Mouse (Mus musculus): ENCODE data around the gene Tns1. TPM values are rescaled to one million over a fixed set of nuclear protein-coding genes. Genes with fewer than 3 reads are reported as not detected.

The Tns1 gene
- polyA plus RNA-seq, 1 experiment from 2014 or later, result 15.5 TPM

GRCm38 (mm10) chr1:73968712-73969511 is 155.3 kb downstream of the Tns1 start:
- WGBS, result 14% methylated on average over 13 of the region's 13 CpGs
- Histone ChIP-seq H3K9ac (no peak overlapping the region), H3K27me3 (ENCODE audit: control insufficient read depth, insufficient read depth, low read length) (no peaks in the 10 kb centered on the region), H3K4me2 (replicated peaks) (no peak overlapping the region), H3K36me3 (replicated peaks; ENCODE audit: control insufficient read depth, insufficient read depth) (no peaks in the 10 kb centered on the region), H3K27ac (peak overlapping the region; percentile 41), H3K4me1 (replicated peaks; ENCODE audit: control insufficient read depth, insufficient read depth, low read length) (peaks cover 22% of the 10 kb centered on the region), H3K4me3 (replicated peaks; ENCODE audit: low read length) (no peak overlapping the region), H3K9me3 (ENCODE audit: control insufficient read depth, low read length) (no peaks in the 10 kb centered on the region)
- ATAC-seq (ENCODE audit: low FRiP score), result peak; percentile 32; the same call in 1 of the 2 replicates
- DNase-seq (ENCODE audit: low spot score), result no peak

- H3K9ac ChIP-seq, result no peak overlapping the region
- no peak for ATAC-seq (ENCODE audit: low FRiP score)
- no peaks in the 10 kb centered on the region for H3K27me3 ChIP-seq (ENCODE audit: control insufficient read depth, insufficient read depth, low read length)
- no peak overlapping the region for H3K4me3 ChIP-seq (replicated peaks; ENCODE audit: low read length)
- H3K27ac ChIP-seq, result no peak overlapping the region
- WGBS, result 71% methylated on average over 12 of the region's 12 CpGs
- H3K4me1 ChIP-seq (replicated peaks; ENCODE audit: control insufficient read depth, insufficient read depth, low read length), result peaks cover 36% of the 10 kb centered on the region
- no peaks in the 10 kb centered on the region for H3K9me3 ChIP-seq (ENCODE audit: control insufficient read depth, low read length)
- no peak overlapping the region for H3K4me2 ChIP-seq (replicated peaks)
- no peaks in the 10 kb centered on the region for H3K36me3 ChIP-seq (replicated peaks; ENCODE audit: control insufficient read depth, insufficient read depth)
- DNase-seq (ENCODE audit: low spot score), result no peak
Measured at GRCm38 (mm10) chr1:73966411-73967238, 157.6 kb downstream of the Tns1 start.

- H3K9ac ChIP-seq, result no peak overlapping the region
- no peaks in the 10 kb centered on the region for H3K36me3 ChIP-seq (replicated peaks; ENCODE audit: control insufficient read depth, insufficient read depth)
- peak overlapping the region; percentile 73 for H3K27ac ChIP-seq
- ATAC-seq (ENCODE audit: low FRiP score) (no peak), DNase-seq (ENCODE audit: low spot score) (no peak)
- 78% methylated on average over 5 of the region's 5 CpGs for WGBS
- no peak overlapping the region for H3K4me3 ChIP-seq (replicated peaks; ENCODE audit: low read length)
- H3K4me1 ChIP-seq (replicated peaks; ENCODE audit: control insufficient read depth, insufficient read depth, low read length), result peaks cover 34% of the 10 kb centered on the region
- no peak overlapping the region for H3K4me2 ChIP-seq (replicated peaks)
- no peaks in the 10 kb centered on the region for H3K27me3 ChIP-seq (ENCODE audit: control insufficient read depth, insufficient read depth, low read length)
- H3K9me3 ChIP-seq (ENCODE audit: control insufficient read depth, low read length), result no peaks in the 10 kb centered on the region
Measured at GRCm38 (mm10) chr1:73964151-73964743, 160.0 kb downstream of the Tns1 start.

- Histone ChIP-seq H3K9ac (no peak overlapping the region), H3K27ac (peak overlapping the region; percentile 73), H3K4me1 (replicated peaks; ENCODE audit: control insufficient read depth, insufficient read depth, low read length) (peaks cover 28% of the 10 kb centered on the region), H3K9me3 (ENCODE audit: control insufficient read depth, low read length) (no peaks in the 10 kb centered on the region), H3K4me3 (replicated peaks; ENCODE audit: low read length) (no peak overlapping the region), H3K27me3 (ENCODE audit: control insufficient read depth, insufficient read depth, low read length) (no peaks in the 10 kb centered on the region), H3K36me3 (replicated peaks; ENCODE audit: control insufficient read depth, insufficient read depth) (no peaks in the 10 kb centered on the region), H3K4me2 (replicated peaks) (0 out of 2 replicates have a peak overlapping the region, but pooled peaks have one; percentile 2)
- WGBS, result 35% methylated on average over 8 of the region's 8 CpGs
- ATAC-seq (ENCODE audit: low FRiP score) (no peak), DNase-seq (ENCODE audit: low spot score) (peak; percentile 47)
Measured at GRCm38 (mm10) chr1:73963626-73964025, 160.6 kb downstream of the Tns1 start.

- peak overlapping the region; percentile 25; the same call in 1 of the 2 replicates for H3K9ac ChIP-seq
- ATAC-seq (ENCODE audit: low FRiP score) (peak; percentile 85), DNase-seq (ENCODE audit: low spot score) (peak; percentile 63)
- 0 out of 2 replicates have a peak overlapping the region, but pooled peaks have one; percentile 4 for H3K4me3 ChIP-seq (replicated peaks; ENCODE audit: low read length)
- H3K36me3 ChIP-seq (replicated peaks; ENCODE audit: control insufficient read depth, insufficient read depth), result no peaks in the 10 kb centered on the region
- H3K4me1 ChIP-seq (replicated peaks; ENCODE audit: control insufficient read depth, insufficient read depth, low read length), result peaks cover 20% of the 10 kb centered on the region
- 9% methylated on average over 12 of the region's 12 CpGs for WGBS
- peak overlapping the region; percentile 40 for H3K4me2 ChIP-seq (replicated peaks)
- peak overlapping the region; percentile 73 for H3K27ac ChIP-seq
- no peaks in the 10 kb centered on the region for H3K27me3 ChIP-seq (ENCODE audit: control insufficient read depth, insufficient read depth, low read length)
- no peaks in the 10 kb centered on the region for H3K9me3 ChIP-seq (ENCODE audit: control insufficient read depth, low read length)
Measured at GRCm38 (mm10) chr1:73962668-73963371, 161.4 kb downstream of the Tns1 start.

- peak overlapping the region; percentile 40 for H3K4me2 ChIP-seq (replicated peaks)
- H3K27me3 ChIP-seq (ENCODE audit: control insufficient read depth, insufficient read depth, low read length), result no peaks in the 10 kb centered on the region
- ATAC-seq (ENCODE audit: low FRiP score) (no peak), DNase-seq (ENCODE audit: low spot score) (no peak)
- H3K36me3 ChIP-seq (replicated peaks; ENCODE audit: control insufficient read depth, insufficient read depth), result no peaks in the 10 kb centered on the region
- H3K27ac ChIP-seq, result peak overlapping the region; percentile 59; the same call in 1 of the 2 replicates
- no peaks in the 10 kb centered on the region for H3K9me3 ChIP-seq (ENCODE audit: control insufficient read depth, low read length)
- H3K4me3 ChIP-seq (replicated peaks; ENCODE audit: low read length), result no peak overlapping the region
- H3K4me1 ChIP-seq (replicated peaks; ENCODE audit: control insufficient read depth, insufficient read depth, low read length), result peaks cover 20% of the 10 kb centered on the region; the same call in 1 of the 2 replicates
- WGBS, result 90% methylated on average over 5 of the region's 5 CpGs
- H3K9ac ChIP-seq, result 0 out of 2 replicates have a peak overlapping the region, but pooled peaks have one; percentile 25
Measured at GRCm38 (mm10) chr1:73962049-73962448, 162.2 kb downstream of the Tns1 start.

- Histone ChIP-seq H3K4me2 (replicated peaks) (no peak overlapping the region), H3K4me1 (replicated peaks; ENCODE audit: control insufficient read depth, insufficient read depth, low read length) (peaks cover 25% of the 10 kb centered on the region), H3K4me3 (replicated peaks; ENCODE audit: low read length) (no peak overlapping the region), H3K36me3 (replicated peaks; ENCODE audit: control insufficient read depth, insufficient read depth) (no peaks in the 10 kb centered on the region), H3K27me3 (ENCODE audit: control insufficient read depth, insufficient read depth, low read length) (no peaks in the 10 kb centered on the region), H3K9me3 (ENCODE audit: control insufficient read depth, low read length) (no peaks in the 10 kb centered on the region), H3K27ac (no peak overlapping the region), H3K9ac (no peak overlapping the region)
- ATAC-seq (ENCODE audit: low FRiP score) (no peak), DNase-seq (ENCODE audit: low spot score) (no peak)
- WGBS, result 90% methylated on average over 10 of the region's 10 CpGs
Measured at GRCm38 (mm10) chr1:73959758-73960157, 164.5 kb downstream of the Tns1 start.

- Histone ChIP-seq H3K9me3 (ENCODE audit: control insufficient read depth, low read length) (no peaks in the 10 kb centered on the region), H3K27me3 (ENCODE audit: control insufficient read depth, insufficient read depth, low read length) (no peaks in the 10 kb centered on the region), H3K27ac (no peak overlapping the region), H3K9ac (no peak overlapping the region), H3K36me3 (replicated peaks; ENCODE audit: control insufficient read depth, insufficient read depth) (no peaks in the 10 kb centered on the region), H3K4me2 (replicated peaks) (no peak overlapping the region), H3K4me1 (replicated peaks; ENCODE audit: control insufficient read depth, insufficient read depth, low read length) (peaks cover 24% of the 10 kb centered on the region), H3K4me3 (replicated peaks; ENCODE audit: low read length) (no peak overlapping the region)
- DNase-seq (ENCODE audit: low spot score) (no peak), ATAC-seq (ENCODE audit: low FRiP score) (no peak)
- 91% methylated on average over 6 of the region's 6 CpGs for WGBS
Measured at GRCm38 (mm10) chr1:73959344-73959743, 164.9 kb downstream of the Tns1 start.
